Mouse (Mus musculus) intestine, postnatal 0 days (tissue): Measurements from ENCODE around the gene Defb13. TPM values are rescaled to one million over a fixed set of nuclear protein-coding genes. Genes with fewer than 3 reads are reported as not detected.

Source experiments
- ATAC-seq: fragments of 200-750 bp; cut with Nextera tagmentation; 2 replicates; pipeline ENCODE4 v1.8.0; 2017; ENCODE audit warnings: mild to moderate bottlenecking, moderate TSS enrichment, moderate library complexity
- H3K27ac ChIP-seq: fragments of 300-500 bp; sonication (generic); 2 replicates; pipeline ENCODE4 v1.5.1; 2014; ENCODE audit warnings: mild to moderate bottlenecking, low read depth, low read length, moderate library complexity
- H3K27me3 ChIP-seq: fragments of 300-500 bp; sonication (generic); replicated peaks from 2 replicates; pipeline ENCODE4 v1.6.1; 2014; ENCODE audit warnings: low read length, mixed read lengths; ENCODE audit not compliant: control insufficient read depth, insufficient read depth
- H3K36me3 ChIP-seq: fragments of 300-500 bp; sonication (generic); 2 replicates; pipeline ENCODE4 v1.6.1; 2014; ENCODE audit warnings: mild to moderate bottlenecking, moderate library complexity; ENCODE audit not compliant: control insufficient read depth, insufficient read depth
- H3K4me1 ChIP-seq: fragments of 300-500 bp; sonication (generic); replicated peaks from 2 replicates; pipeline ENCODE4 v1.6.1; 2014; ENCODE audit warnings: antibody characterized with exemption, low read length, mixed read lengths; ENCODE audit not compliant: control insufficient read depth, insufficient read depth
- H3K4me2 ChIP-seq: fragments of 300-500 bp; sonication (generic); replicated peaks from 2 replicates; pipeline ENCODE4 v1.6.1; 2014; ENCODE audit warnings: low read depth, mild to moderate bottlenecking, moderate library complexity
- H3K4me3 ChIP-seq: fragments of 300-500 bp; sonication (generic); 2 replicates; pipeline ENCODE4 v1.5.1; 2014; ENCODE audit warnings: low read depth, low read length
- H3K9ac ChIP-seq: fragments of 300-500 bp; sonication (generic); 2 replicates; pipeline ENCODE4 v1.6.1; 2014; ENCODE audit warnings: mild to moderate bottlenecking, low read depth, low read length
- H3K9me3 ChIP-seq: fragments of 300-500 bp; sonication (generic); 2 replicates; pipeline ENCODE4 v1.6.1; 2016; ENCODE audit warnings: mixed run types; ENCODE audit not compliant: control insufficient read depth
- CTCF ChIP-seq: sonication (generic); IDR thresholded peaks from 2 replicates; pipeline ENCODE4 v1.5.1; 2016; ENCODE audit warnings: low read depth, mild to moderate bottlenecking, control low read depth, antibody characterized with exemption, moderate library complexity
- WGBS: fragments of 180-500 bp; shearing (Covaris S2); extraction: QIAGEN DNeasy Blood & Tissue Kit; methylation state at CpG from one replicate; pipeline ENCODE4 v1.1.7; 2014; 5-methylcytosine and 5-hydroxymethylcytosine counted together
- polyA plus RNA-seq: library from polyadenylated mRNA; unstranded; fragments of >200 nt; fragmentation: Nextera tagmentation; extraction: Ambion mirVana; gene quantifications from 2 replicates; pipeline ENCODE4 v1.2.1, GENCODE M21; 2015

Gene Defb13
- polyA plus RNA-seq, 1 experiment from 2014 or later = not detected

GRCm38 (mm10) chr8:21981664-21982337, 35.2 kb downstream of the Defb13 start:
- ATAC-seq = no peak
- no peak overlapping the region for H3K4me3 ChIP-seq

DNA sequence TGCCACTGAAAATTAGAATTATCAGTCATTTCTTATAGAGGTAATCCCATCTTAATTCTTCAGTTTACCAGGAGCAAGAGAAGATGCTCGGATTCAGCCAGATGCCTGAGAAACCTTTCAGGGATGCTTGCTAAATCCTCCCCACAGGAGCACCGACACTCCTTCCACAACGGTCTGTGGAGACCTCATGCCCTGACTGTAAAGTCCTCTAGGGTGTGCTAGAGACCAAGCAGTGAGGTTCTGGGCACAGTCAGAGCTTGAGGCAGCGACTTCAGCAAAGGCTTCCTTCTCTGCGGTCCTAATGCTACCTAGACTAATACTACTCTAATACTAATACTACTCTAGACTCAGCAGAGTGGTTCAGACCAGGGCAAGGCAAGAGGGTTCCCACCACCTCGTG, 45.6 kb downstream of the Defb13 start:
- WGBS = 35% methylated on average over 6 of the region's 6 CpGs
- Histone ChIP-seq H3K36me3 (no peaks in the 10 kb centered on the region; the same call in 1 of the 2 replicates), H3K9ac (no peak overlapping the region), H3K27me3 (no peaks in the 10 kb centered on the region), H3K4me3 (no peak overlapping the region), H3K27ac (no peak overlapping the region), H3K4me2 (no peak overlapping the region), H3K4me1 (no peaks in the 10 kb centered on the region), H3K9me3 (no peaks in the 10 kb centered on the region)
- no peak for ATAC-seq
- peak; percentile 90 for TF ChIP-seq CTCF

More at GRCm38 (mm10) chr8:21981664-21982337, 35.2 kb downstream of the Defb13 start:
- no peak overlapping the region for H3K9ac ChIP-seq
- no peaks in the 10 kb centered on the region for H3K4me1 ChIP-seq
- no peak overlapping the region for H3K4me2 ChIP-seq
- peak; percentile 49 for TF ChIP-seq CTCF
- no peaks in the 10 kb centered on the region for H3K9me3 ChIP-seq
- no peak overlapping the region for H3K27ac ChIP-seq
- 54% methylated on average over 8 of the region's 8 CpGs for WGBS
- no peaks in the 10 kb centered on the region for H3K36me3 ChIP-seq
- H3K27me3 ChIP-seq = no peaks in the 10 kb centered on the region

- H3K27ac ChIP-seq = no peak overlapping the region
Observed at GRCm38 (mm10) chr8:21995181-21995580, 48.6 kb downstream of the Defb13 start.

More at GRCm38 (mm10) chr8:21995181-21995580, 48.6 kb downstream of the Defb13 start:
- 51% methylated on average over 3 of the region's 3 CpGs for WGBS
- no peak for ATAC-seq
- no peak for TF ChIP-seq CTCF
- Histone ChIP-seq H3K27me3 (no peaks in the 10 kb centered on the region), H3K9ac (no peak overlapping the region), H3K4me3 (no peak overlapping the region), H3K4me1 (no peaks in the 10 kb centered on the region), H3K4me2 (no peak overlapping the region), H3K9me3 (no peaks in the 10 kb centered on the region), H3K36me3 (no peaks in the 10 kb centered on the region; the same call in 1 of the 2 replicates)

Other genes with a start within 250 kb of the Defb13 start
- 0.69 and 1.0 TPM in 2 replicates for gene AY761184, start 243.1 kb upstream of the Defb13 start, polyA plus RNA-seq
- 749 and 750 TPM in 2 replicates for gene Defa24, start 212.3 kb upstream of the Defb13 start, polyA plus RNA-seq
- not detected in 2 replicates for gene Defb50, start 123.2 kb upstream of the Defb13 start, polyA plus RNA-seq
- not detected in 2 replicates for gene Defb2, start 106.8 kb upstream of the Defb13 start, polyA plus RNA-seq
- not detected in 2 replicates for gene Defb10, start 87.9 kb upstream of the Defb13 start, polyA plus RNA-seq
- not detected in 2 replicates for gene Defb9, start 61.3 kb upstream of the Defb13 start, polyA plus RNA-seq
- gene Defb11, start 40.4 kb upstream of the Defb13 start, polyA plus RNA-seq = not detected in 2 replicates
- not detected in 2 replicates for gene Defb15, start 14.1 kb upstream of the Defb13 start, polyA plus RNA-seq
- gene Defb35, start 8.4 kb upstream of the Defb13 start, polyA plus RNA-seq = not detected in 2 replicates
- not detected in 2 replicates for gene Fam90a1a, start 12.0 kb downstream of the Defb13 start, polyA plus RNA-seq
- not detected in 2 replicates for gene Ccdc70, start 23.0 kb downstream of the Defb13 start, polyA plus RNA-seq
- gene Atp7b, start 113.5 kb downstream of the Defb13 start, polyA plus RNA-seq = 3.0 and 3.9 TPM in 2 replicates
- 12.1 and 12.4 TPM in 2 replicates for gene Alg11, start 114.0 kb downstream of the Defb13 start, polyA plus RNA-seq
- 0.14 and 0.21 TPM in 2 replicates for gene Nek5, start 178.3 kb downstream of the Defb13 start, polyA plus RNA-seq
- 5.2 and 5.5 TPM in 2 replicates for gene Nek3, start 219.7 kb downstream of the Defb13 start, polyA plus RNA-seq
- gene Ckap2, start 239.1 kb downstream of the Defb13 start, polyA plus RNA-seq = 12.0 and 12.9 TPM in 2 replicates
- gene Vps36, start 246.0 kb downstream of the Defb13 start, polyA plus RNA-seq = 21.7 and 24.0 TPM in 2 replicates